Mouse (Mus musculus) MN1 (cell line): ENCODE measurements around the gene Eif5a.

Source experiments
- DNase-seq: peaks from one replicate; pipeline ENCODE4 v3.0.0-alpha.2; 2016; ENCODE audit warnings: low spot score

Eif5a gene

DNA sequence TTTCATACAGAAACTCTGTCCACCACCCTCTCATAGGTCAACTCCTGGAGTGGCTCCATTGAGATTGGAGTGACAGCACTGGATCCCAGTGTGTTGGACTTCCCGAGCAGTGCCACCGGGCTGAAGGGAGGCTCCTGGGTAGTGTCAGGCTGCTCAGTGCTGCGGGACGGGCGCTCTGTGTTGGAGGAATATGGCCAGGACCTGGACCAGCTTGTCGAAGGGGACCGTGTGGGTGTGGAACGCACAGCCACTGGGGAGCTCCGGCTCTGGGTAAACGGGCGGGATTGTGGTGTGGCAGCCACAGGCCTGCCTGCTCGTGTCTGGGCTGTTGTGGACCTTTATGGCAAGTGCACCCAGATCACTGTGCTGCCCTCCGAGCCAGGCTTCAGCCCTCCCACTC is 18.8 kb downstream of the Eif5a start:
- DNase-seq = no peak

DNA sequence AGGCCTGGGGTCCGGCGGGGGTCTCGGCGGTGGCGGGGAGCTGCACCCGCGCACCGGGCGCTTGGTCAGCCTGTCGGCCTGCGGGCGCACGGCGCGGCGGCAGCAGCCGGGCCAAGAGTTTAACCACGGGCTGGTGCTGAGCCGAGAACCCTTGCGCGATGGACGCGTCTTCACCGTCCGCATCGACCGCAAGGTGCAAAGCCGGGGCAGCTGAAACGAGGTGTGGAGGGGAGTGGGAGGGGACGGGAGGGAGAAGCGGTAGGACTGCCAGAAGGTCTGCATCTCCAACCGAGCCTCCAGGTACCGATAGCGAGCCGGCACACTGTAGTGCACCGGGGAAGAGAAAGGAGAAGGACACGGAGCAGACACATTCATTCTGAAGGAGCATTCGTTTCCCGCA is 19.8 kb downstream of the Eif5a start:
- peak; percentile 46 for DNase-seq

DNA sequence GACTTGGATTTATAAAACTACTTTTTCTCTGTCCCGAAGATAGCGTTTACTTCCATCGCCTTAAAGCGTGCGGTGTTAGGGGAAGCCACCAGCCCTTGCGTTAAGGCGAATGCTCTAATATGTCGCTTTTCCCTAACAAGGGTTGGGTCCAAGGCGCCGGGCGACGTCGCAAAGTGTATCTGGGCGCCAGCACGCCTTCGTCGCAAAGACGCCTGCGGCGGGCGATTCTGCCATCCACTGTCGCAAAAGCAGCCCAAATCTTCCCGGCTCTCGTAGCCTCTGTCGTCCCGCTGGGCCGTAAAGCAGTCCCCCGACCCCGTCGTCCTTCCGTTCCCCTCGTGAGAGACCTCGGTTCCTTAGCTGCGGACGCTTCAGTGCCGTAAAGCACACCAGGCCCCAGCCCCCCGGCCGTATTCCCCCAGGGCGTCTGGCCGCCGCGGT is 20.3 kb downstream of the Eif5a start:
- DNase-seq = peak; percentile 98

DNA sequence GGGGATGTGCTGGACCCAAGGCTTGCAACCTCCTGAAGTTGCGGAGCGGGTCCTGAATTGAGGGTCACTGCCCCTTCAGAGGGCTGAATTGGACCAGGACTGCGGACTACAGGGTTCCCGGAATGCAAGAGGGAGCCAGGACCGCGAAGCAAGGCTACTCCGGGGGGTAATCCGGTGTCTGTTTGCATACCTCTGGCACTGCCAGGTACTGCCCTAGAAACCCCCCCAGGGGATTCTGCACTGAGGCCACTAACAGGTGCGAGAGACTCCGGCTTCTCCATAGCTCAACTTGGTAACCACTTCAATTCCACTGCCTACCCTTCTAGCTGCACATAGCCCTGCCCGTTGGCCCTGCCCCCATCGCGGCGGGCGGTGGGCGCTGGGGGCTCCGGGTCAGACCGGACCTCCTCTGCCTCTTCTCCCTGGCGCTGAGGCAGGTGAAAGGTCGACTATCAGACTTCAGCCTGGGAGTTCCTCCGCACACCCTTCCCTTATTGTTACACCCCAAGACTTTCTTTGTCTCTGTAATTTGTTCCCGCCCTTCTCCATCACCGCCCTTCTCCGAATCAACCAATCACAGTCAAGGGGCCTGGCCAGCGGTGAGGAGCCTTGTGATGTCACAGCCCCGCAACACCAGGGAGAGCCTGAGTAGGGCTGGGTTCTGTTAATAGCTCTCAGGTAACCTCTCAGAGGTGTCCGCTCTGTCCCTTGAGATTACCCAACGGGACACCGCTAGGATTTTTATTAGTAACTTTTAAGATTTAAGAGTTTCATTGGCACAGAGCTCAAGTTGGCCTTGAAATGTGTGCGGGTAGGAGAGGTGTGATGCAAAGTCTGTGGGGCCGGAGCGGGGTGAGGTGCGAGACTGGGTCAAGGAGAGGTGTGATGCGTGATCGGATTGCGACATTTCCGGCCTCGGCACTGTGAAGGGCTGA is 21.0 kb downstream of the Eif5a start, which contains the start of the genes 2810408A11Rik and Neurl4:
Gene 2810408A11Rik, minus strand, starts transcription at position 517 of the 935 bp plus-strand sequence.
Gene Neurl4, plus strand, starts transcription at position 602 of the 935 bp plus-strand sequence.
- peak; percentile 91 for DNase-seq

DNA sequence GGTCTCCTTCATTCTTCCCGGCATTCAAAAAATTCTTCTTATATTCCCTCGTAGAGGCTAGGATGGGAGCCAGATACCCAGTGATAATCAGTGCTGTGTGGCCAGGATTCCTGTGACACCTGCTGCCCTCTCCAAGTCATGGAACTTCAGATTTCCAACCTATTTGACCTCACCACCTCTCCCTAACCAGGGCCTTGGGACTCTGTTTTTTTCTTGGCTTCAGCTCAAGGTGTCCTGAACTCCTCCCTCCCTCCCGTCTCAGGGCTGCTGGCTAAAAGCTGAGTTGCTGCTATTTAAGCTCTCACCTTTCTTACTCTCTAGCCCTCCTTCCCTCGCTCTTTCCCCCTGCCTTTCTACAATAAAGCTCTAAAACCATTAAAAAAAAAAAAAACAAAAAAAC is 21.9 kb downstream of the Eif5a start:
- no peak for DNase-seq

DNA sequence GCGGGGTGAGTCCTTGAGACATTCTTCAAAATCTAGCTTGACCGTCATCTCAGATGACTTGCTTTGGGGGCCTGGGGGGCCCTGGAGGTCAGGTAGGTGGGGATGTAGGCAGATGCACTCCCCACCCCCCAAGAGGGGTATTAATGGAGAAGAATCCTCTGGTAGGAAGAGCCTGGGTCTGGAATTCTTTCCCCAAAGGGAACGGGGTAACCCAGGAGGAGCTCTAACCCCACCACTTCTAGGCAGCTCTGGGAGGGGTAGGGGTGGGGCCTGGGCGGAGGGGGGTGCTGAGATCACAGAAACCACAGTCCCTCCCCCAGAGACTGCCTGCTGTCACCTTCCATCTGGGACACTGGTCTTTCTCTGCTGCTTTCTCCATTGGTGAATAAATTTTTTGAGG is 26.5 kb downstream of the Eif5a start, which contains the start of gene Acap1:
Gene Acap1, minus strand, starts transcription at position 249 of the 400 bp plus-strand sequence.
- DNase-seq = no peak

DNA sequence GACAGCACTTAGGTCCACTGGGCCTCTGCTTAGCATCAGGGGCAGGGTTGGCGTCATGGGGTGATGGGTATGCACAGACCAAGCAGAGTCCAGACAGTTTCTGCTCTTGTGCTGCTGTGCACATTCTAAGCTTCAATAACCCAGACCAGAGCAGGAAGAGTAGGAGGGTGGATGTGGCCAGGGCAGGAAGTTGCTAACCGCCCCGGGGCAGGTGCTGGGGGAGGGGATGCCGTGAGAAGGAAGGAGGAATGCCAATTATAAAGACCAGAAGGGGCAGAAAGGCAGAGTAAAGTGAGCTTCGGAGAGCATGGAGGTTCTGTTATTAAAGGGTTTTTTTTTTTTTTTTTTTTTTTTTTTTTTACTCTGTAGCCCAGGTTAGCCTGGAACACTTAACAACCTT is 27.1 kb downstream of the Eif5a start:
- DNase-seq = no peak

DNA sequence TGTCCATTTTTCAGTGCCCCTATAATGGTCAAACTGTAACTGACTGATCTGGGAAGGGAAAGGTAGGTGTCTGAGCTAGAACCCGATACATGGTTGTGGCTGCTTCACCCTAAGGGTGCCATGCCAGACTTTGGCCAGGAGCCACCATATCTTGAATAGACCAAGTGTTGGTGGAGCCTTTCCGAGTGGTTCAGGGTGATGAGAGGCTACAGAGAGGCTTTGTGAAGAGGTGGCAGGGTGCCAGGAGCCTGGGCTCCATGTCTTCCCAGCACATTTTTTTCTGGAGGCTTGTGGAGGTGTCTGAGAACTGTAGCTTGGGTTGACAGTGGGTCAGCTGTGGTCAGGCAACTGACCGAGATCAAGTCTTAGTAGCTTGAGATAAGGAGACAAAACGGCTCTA is 30.3 kb downstream of the Eif5a start:
- no peak for DNase-seq

DNA sequence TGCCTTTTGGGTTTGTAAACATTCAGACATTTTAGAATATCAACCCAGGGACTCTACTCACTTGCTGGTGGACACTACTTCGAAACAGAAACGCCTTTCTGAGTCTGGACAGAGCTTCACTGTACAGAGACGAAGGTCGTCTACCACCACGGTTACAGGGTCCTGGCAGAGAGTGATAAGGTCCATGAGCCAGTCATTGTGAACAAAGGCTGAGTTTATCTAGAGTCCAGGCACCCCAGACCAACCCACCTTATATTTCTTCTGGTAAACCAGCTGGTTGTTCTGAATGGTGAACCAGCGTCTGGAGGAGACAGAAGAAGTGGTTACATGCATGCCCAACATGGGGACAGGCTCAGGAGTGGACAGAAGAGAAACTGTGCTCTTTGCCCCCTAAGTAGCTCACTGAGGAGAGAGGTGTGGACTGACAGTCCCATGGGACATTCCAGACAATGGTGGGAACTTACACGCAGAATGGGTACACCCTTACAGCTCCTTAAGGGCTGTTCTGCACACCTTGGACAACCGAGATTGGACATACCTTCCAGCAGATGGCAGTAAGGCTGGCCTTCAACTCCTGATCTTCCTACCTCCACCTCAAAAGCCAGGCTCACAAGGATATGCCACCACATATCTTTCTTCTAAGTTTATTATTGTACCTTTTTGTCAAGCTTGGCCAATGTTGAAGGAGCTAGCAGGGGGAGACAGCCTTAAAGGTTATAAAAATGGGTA is 34.7 kb downstream of the Eif5a start:
- DNase-seq = no peak

DNA sequence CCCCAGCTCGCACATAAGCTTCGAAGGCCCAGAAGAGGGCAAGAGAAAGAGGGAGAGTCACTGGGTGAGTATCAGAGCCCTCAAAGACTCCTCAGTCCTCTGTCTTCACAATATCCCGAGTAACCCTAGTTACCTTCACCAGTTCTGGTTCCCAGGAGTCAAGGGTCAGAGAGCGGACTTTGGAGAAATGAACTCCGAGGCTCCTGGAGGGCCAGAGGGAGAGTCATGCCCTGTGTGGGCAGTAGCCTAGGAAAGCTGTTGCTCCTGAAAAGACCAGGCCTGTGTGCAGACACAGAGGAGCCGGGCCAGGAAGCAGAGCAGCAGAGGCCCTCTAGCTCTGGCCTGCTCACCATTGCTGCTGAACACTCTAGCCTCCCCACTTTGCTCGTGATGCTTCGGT is 37.1 kb downstream of the Eif5a start:
- no peak for DNase-seq

DNA sequence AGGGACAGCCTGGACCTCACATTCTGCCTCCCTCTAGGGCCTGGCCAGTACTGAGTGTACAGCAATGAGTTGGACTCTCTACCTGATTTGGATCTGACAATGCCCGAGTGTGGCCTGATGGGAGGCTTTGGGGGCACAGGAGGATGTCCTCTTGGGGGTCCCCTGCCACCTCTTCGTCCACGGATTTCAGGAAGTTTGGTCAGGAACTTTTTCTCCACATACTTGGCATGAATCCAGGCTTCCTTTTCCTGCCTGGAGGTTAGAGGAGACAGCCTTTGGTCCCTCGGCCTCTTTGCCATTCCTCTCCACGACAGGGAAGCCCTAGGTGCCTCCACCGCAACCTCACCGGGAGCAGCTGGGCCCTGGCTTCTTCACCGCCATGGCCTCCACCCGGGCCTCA is 37.5 kb downstream of the Eif5a start:
- DNase-seq = no peak

DNA sequence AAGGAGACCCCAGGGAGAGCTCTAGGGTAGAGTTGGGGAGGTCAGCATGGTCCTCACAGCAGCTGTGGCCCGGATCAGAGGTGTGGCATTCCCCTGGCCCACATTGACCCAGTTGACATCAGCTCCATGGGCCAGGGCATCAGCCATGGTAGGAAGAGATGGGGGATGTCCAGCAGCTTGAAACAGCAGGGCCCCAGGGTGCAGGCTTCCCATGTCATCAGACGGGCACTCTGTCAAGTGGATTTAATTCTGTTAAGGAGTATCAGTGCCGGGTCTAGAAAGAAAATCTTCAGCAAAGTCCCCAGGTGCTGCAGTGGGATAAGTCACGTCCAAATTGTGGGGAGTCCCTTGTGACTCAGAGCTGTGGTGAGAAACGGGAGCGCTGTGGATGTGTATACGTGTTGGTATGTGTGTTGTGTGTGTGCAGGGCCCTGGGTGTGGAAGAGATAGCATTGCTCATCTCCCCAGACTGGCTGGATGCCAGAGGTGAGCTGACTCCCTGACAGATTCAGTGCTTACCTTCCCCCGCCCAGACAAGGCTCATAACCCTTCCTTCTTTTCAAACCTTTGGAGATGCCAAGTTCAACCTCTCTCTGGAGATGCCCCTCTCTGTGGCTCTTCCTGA is 38.1 kb downstream of the Eif5a start:
- DNase-seq = no peak

DNA sequence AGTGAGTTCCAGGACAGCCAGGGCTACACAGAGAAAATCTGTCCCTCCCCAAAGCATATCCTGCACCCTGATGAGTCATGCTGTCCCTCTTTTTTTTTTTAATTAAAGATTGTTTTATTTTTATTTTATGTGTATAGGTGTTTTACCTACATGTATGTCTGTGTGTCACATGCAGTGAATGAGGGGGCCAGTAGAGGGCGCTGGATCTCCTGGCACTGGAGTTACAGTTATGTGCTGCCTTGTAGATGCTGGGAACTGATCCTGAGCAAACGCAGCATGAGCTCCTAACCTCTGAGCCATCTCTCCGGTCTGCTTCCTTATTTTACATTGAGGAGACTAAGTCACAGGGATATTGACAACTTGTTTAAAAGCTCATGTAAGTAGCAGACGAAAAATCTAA is 38.7 kb downstream of the Eif5a start:
- no peak for DNase-seq

DNA sequence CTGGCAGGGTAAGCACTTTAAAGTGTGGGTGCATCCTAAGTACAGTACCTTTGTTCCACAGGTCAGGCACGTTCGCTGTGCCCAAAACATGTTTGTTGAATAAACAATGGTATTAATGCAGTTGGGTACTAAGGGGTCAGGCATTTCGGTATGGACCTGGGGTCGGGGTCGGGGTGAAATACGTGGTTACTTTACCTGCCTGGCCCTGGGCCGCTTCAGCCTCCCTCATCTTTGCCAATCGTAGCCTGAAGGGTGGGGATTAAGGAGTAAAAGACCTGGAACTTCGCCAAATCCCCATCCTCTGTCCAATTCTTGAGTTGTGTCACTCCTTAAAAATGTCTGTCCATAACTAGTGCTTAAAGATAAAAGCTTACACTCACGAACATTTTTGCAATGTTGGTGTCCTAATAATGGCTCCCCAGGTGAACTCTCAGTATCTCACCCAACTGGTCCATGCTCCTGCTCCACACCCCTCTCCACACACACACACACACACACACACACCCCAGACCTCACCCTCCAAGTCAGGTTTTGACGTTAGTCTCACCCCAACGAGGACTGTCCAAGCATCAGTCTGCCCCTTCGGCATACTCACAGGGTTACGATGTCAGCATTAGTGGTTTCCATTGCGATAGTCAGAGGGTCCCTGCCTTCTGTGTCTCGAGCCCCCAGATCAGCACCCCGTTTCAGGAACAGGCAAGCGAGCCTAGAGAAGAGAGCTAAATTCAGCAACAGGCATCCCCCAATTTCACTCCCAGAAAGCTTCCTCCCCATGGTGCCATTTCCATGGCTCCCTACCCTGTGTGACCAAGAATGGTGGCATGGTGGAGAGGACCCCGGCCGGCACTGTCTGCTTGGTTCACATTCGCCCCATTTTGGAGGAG is 39.7 kb downstream of the Eif5a start:
- DNase-seq = no peak

DNA sequence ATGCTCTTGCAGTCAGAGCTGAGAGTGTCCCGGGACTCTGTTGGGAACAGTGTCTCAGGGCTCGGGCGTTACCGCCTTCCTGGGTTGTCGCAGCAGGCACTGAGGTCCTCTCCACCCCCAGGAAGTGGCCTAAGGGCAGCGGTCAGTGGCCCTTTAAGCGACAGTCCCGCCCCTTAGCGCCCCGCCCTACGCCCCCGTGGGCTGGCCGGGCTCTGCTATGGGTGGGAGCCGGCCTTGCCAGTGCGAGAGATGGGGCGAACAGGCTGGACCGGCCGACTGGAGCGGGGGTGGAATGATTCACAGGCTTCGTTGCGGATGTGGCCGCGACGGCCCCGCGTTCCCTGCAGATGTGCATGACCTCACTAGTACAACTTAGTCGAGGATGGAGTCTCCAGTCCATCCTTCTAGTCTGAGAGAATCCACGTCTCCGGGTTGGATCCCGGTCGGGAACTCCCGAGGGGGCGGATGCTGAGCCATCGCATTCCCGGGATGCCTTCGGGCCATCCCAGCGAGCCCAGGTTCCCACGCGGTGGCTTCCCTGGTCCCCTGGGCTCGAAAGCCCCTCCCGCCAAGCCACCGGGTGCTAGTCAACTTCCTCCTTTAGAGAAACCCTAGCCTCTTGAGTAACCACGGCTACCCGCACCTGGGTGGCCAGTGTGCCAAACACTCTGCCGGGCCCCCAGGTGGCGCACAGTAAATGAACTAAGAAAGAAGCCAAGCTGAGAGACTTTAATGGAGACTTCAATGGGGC is 40.7 kb downstream of the Eif5a start, which contains the start of gene Kctd11:
Gene Kctd11, minus strand, starts transcription at position 554 of the 751 bp plus-strand sequence.
- DNase-seq = peak; percentile 87

DNA sequence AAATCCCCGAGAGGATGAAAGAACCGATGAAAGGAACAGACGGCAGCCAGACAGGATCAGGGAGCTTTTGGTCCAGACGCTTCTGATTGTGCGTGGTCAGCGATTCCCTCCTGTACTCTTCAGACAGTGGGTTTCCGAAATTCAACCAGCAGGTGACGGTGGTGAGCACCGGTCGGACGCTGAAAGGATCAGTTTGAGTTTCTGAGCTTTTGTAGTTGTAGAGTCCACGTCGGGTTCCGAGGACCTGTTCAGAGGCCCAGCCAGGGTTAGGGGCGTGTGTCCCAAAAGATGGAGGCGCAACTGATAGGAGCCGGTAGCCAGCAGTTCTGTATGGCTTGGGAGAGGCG is 41.3 kb downstream of the Eif5a start:
- DNase-seq = peak; percentile 87

DNA sequence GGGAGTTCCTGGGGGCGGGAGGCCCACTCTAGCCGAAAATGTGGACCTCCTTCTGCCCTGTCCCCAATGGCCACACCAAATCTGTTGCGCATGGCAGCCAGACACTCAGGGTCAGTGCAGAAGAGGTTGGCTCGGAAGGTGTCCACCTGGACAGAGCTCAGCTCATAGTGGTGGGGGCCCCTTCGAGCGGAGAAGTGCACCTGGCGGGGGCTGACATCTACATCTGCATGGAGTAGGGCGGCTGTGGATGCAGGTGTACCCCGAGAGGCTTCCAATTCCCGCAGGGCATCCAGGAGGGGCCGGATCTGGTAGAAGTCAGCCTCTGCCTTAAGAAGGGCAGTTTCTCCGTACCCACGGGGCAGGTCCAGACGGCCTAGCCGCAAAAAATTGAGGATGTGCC is 42.0 kb downstream of the Eif5a start:
- no peak for DNase-seq

DNA sequence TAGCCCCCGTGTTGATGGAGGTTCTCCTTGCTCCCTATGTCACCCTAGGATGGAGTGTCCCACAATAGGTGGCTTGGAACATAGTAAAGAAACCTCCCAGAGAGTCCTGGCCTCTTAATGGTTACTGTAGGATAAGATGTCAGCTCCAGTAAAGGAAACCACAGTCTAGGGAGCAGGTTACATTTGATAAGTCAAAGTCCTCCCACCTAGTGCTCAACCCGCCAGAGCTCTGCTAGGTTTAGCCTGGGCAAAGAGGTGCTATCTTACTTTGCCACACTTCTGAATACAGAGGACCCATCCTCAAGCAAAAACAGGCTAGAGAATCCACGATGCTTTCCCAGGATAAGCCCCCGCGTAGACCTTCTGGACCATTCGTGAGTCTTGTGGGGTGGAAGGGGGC is 42.8 kb downstream of the Eif5a start:
- no peak for DNase-seq

DNA sequence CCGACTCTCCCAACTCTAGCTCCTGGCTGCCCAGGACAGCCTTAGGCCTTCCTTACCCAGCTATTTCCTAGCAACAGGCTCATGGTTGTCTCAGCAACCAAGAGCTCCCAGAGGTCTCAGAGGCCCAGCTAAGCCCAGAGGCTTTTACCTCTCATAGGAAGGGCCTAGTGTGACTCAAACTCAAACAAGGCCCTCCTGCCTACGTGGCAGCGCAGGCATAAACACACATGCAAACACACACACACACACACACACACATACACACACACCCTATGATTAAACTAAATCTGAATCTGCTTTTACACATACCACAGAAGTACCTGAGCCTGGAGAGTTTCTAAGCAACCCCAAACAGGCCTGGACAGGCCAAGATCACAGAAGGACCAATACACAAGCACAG is 43.4 kb downstream of the Eif5a start:
- peak; percentile 42 for DNase-seq

DNA sequence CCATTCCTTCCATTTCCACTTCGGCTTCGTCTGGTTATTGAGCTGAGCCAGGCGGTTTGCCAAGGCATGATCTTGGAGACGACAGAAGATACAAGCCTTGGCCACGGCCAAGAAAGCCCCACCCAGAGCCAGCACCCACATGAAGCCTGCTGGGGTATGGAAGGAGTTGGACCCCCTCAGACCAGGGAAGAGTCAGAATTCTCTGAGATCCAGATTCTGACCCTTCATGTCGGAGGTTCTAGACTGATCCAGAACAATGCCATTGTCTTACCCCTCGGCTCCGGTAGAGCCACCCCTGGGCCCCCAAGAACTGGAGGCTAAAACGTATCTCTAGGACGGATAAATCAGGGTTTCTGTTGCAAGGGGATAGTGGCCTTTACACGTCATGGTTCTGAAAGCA is 43.9 kb downstream of the Eif5a start, which contains the start of gene Tmem95:
Gene Tmem95, minus strand, starts transcription at position 141 of the 400 bp plus-strand sequence.
- no peak for DNase-seq

DNA sequence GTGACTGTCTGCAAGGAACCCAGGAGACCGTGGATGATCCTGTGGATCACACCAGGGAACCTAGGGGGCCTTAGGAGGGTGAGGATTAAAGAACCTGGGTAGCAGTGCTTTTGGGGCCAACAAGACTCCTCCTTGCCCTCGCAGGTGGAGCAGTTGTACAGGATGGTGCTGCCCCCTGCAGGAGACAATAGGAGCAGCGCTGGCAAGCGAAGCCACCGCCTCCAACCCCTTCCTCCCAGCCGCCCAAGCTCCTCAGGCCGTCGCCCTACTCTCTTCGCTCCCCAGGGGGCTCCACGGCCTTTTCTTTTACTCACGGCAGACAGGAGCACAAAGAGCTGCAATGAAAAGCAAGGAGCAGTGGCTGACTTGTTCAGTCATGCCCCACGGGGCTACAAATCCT is 44.9 kb downstream of the Eif5a start:
- DNase-seq = peak; percentile 88
